Mouse (Mus musculus): Measurements from ENCODE around the gene Hpd.

The Hpd gene

DNA sequence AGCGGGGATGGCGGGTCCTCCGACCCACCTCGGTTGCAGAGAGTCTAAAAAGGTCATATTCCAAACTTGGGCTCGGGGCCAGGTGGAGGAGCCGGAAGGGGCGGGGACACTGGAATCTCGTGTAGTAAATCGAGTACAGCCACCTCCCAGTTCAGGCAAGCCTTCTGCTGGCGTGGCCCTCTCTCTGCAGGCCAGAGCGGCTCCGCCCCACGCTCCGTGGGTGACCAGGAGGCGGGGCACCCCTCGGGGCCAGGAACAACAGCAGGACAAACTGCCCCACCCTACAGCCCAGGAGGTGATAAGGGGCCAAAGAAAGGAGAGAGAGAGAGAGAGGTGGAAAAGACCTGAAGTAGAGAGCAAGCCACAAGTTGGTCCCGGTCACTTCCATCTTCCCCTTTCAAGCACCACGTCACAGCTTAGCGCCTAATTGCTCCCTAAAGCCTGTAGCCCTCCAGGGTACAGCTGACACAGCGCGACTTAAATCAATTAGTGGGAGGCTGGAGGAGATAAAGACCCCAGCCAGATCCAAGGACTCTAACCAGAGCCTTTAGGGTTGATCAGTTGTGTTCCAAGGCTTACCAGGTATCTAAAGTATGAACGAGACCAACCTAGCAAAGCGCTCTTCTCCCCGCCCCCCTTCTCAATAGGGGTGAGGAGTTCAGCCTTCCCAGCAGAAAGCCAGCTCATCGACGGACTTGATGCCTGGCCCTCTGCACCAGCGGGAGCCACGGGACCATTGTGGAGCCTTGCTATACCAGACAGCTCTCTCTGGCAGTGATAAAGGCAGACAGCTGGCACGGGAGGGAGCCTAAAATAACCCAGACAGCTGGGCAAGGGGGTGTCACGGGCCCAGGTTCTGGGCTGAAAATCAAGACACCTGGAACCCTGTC lies 46.8 kb downstream of the Hpd start:
- no peak for DNase-seq (ENCODE audit: low spot score)

DNA sequence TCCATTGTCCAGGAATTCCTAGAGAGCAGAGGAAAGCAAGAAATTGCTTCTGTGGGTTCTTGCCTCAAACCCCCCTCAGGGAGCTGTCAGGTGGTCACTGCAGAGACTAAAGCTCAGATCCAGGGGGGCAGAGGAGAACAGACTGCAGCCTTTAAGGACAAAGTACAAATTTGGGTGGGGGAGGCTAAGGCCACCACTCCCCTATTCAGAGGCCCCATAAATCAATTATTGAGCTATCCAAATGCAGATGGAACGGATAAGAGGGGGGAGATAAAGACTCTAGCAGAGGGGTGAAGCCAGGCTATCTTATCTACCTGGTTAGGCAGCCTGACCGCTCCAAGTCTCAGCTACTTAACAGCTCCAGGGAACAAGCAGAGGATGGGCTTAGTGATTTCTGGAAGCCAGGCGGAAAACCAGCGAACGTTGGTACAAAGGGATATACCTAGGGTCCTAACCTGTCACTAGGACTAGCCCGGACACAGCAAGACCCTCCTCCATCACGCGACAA lies 47.6 kb downstream of the Hpd start:
- no peak for DNase-seq (ENCODE audit: low spot score)

DNA sequence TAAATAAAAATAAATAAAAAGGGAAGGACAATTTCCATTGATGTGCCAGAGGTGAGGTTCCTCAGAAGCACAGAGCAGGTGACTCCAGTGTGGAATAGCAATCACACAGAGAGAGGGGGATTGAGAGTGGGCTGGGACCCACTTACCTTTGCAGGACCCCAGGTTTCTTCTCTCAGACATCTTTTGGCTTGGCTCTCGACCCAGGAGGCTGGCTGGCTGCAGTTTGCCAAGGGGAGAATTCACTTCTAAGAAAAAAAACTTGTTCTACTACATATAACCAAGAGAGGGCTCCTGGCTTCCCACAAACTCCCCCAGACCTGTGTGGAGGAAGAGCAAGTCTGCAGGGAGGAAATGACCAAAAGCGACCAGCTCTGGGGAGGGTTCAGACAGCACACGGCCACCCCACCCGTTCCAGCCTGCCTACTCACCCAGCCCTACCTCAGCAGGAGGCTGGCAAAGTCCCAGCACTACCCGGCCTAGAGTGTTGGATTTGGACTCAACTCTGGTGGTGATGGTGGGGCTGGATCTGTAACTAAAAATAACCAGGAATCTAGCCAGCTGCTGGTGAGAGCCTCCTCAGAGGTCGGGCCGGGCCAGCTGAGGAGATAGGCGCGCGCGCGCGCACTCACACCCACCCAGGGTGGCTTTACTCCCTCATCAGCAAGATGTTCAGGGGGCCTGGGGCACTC lies 48.2 kb downstream of the Hpd start:
- DNase-seq (ENCODE audit: low spot score) = no peak

DNA sequence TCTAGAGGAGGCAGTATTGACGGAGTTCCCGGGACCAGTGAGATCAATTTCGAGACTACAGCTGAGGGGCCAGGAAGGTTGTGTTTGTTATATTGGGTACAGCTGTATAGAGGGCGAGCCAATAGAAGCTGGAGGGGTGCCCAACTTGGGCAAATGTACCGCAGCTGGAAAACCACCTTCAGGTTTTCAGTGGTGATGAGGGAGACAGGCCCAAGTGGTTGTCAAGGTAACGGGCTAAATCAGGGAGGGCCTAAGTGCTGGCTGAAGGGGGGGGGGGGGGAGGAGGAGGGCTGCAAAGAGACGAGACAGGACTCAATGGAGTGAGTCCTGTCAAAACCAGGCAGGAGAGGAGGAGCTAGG lies 48.8 kb downstream of the Hpd start:
- DNase-seq (ENCODE audit: low spot score) = no peak

DNA sequence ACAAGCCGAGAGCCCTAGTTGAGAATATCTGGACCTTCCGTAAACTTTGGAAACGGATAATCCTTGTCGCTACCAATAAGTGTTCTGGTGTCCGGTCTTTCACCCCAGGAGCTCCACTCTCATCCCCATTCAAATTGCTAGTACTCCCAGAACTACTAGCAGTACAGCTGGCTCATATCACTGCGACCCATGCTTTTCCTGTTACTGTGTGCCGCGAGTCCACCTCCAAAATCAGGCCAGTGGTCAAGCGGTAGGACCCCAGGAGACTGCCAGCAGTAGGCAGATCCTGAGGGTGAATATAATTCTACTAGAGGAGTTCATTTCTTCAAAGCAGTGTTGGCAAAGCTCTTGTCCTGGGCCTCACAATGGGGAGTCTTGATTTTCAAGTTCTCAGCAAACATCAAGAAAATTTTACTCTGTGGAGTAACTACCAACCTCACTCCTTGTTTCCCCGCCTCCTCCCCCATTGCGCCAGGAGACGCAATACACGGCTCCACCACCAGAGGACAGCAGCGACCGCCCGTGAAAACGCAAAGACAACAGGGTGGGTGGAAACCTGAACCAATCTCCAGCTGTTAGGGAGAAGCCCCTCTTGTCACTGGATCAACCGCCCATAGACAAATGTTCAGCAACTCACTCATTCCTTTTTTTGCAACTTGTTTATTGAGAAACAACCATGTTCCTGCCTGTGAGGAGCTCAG lies 49.3 kb downstream of the Hpd start:
- peak; percentile 67 for DNase-seq (ENCODE audit: low spot score)

DNA sequence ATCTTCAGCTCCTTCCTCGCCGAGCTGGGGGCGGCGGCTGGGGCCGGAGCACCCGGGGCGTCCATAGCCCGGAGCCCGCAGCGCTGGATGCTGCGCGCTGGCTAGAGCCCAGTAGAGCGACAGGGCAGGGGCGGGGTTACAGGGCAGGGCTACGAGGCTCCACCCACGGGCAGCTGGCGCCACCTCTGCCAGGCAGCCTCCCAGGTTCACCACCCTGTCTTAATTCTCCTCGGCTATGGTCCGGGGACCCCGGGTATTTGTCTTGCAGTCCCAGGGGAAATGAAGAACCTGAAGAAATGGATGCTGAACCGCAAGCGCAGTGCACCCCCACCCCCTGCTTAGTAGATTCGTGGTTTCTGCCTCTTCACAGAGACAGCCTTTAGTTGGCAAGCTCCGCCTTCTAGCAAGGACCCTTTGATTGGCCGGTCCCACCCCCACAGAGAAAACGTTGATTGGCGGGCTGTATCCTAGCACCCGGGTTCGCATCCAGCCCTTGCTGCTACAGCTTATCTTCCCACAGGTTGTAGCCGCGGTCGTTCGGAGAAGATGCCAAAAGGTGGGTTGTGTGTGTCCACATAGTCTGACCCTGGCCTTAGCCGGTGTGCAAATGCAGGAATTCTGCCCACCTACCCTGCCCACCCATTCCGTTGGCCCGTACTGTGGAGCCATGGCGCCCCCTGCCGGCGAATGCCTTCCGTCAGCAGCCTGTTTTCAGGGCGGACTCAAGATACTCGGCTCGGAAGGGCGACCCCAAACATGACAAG lies 50.0 kb downstream of the Hpd start, which contains the start of gene Rhof:
TSS of gene Rhof (minus strand) at position 385 of the 764 bp plus-strand sequence.
- DNase-seq (ENCODE audit: low spot score) = no peak

DNA sequence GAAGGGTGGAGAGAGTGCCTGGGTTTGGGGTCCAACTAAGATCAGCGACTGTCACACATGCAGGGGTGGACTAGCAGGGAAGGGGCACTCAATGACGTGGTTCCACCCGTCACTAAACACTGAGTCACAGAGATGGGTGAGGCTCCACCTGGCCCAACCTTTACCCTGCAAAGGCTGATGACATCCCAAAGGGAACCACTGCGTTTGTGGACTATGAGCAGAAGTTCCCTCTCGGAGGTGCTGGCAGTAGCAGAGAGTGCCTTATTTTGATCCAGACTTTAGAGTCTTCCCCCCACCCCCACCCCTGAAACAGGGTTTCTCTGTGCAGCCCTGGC lies 51.7 kb downstream of the Hpd start:
- no peak for DNase-seq (ENCODE audit: low spot score)

DNA sequence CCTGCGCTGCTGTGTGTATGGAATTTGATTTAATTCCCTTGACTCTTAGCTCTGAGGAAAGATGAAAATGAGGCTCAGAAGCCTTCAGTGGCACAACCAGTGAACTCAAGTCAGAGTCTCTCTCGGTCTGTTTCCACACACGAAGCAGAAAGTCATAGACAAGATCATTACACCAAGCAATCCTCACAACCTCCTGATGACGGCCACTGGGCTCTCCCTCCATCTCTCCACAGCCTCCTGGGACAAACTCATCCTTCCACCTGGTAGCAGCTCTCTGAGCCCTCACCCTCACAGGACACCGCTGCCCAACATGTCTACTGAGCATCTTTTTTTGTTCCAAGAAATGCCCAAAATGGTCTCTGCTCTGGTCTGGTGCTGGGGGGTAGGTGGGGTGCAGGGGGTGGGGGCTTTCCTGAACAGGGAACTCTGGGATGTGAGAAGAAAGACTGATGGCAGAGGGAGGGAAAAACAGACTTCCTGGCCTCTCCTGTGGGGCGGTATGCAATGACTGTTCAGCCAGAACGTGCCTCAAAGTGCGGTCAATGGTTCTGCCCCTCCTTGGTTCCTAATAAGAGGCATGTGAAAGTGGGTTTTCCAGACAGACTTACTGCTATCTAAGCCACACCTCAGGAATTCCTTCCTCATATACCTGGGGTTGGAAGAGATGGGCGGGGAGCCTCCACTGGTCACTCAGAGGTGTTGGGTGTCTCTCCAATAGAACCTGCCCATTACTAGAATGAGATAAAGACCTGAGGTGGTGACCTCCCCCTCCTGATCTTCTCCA lies 52.3 kb downstream of the Hpd start:
- no peak for DNase-seq (ENCODE audit: low spot score)

DNA sequence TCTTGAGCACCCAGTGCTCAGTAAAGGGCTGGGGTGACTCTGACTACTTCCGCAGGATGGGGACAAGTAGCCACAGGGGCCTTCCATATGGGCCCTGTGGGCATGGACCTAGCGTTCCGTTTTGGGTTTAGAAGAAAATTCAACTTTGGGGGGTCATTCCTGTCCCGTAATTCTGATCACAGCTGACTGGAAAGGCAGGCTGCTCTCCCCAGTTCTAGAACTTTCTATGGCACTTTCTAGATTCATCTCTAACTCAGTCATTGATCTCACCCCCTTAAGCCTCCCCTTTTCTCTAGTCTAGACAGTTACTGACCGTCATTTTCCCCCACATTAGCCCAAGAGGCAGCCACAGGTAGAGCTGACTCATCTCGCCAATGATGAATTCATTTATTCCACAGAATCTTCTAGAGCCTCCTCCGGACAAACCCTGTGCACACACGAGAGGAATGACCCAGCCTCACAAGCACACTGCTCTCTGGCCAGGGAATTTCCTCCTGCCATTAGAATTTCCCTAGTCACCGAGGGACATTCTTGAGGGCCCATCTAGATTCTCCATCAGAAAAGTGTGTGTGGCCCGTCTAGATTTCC lies 53.3 kb downstream of the Hpd start:
- no peak for DNase-seq (ENCODE audit: low spot score)

DNA sequence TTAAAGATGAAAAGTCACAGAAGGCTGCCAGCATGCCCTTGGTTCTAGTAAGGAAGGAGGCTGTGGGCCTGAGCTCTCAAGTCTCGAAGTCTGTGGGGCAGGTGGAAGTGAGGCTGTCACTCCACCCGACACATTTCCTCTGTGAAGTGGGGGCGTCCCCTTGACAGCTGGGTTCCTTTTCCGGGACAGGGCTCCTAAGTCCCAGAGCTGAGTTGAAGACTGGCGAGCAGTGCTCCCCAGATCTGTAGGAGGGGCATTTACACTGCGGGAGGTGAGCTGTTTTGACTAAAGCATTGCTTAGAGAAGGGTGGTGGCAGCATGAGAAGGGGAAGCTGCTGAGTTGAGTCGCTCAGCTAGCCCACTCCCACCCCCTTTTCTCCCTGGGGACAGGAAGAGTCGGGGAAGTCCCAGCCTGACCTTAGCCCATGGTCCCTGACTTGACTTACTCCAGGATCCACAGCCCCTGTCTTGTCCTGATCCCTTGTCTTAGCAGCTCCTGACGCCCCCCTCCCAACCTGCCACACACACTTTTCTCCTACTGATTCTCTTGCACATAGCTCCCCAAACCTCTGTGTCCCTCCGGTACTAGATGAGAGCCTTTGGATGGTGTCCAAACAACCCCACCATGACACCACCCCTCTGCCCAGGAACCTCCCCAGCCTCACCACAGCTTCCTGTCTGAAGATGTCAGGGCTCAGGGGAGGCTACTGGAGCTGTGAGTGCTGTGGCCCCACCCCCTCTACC lies 53.9 kb downstream of the Hpd start:
- no peak for DNase-seq (ENCODE audit: low spot score)

DNA sequence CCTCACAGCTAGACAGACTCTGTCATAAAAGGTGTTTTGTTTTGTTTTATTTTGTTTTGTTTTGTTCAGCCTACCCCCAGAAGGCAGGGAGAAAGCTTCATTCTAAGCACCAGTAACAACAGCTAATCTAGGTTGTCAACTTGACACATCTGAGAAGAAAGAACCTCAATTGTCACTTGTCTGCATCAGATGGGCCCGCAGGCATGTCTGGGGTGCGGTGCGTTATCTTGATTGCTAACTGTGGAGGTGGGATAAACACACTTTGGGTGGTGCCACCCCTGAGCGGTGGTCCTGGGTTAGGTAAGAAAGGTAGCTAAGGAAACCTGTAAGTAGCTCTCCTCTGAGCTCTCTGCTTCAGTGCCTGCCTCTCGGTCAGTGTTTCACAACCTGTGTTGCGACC lies 55.5 kb downstream of the Hpd start:
- DNase-seq (ENCODE audit: low spot score) = no peak

DNA sequence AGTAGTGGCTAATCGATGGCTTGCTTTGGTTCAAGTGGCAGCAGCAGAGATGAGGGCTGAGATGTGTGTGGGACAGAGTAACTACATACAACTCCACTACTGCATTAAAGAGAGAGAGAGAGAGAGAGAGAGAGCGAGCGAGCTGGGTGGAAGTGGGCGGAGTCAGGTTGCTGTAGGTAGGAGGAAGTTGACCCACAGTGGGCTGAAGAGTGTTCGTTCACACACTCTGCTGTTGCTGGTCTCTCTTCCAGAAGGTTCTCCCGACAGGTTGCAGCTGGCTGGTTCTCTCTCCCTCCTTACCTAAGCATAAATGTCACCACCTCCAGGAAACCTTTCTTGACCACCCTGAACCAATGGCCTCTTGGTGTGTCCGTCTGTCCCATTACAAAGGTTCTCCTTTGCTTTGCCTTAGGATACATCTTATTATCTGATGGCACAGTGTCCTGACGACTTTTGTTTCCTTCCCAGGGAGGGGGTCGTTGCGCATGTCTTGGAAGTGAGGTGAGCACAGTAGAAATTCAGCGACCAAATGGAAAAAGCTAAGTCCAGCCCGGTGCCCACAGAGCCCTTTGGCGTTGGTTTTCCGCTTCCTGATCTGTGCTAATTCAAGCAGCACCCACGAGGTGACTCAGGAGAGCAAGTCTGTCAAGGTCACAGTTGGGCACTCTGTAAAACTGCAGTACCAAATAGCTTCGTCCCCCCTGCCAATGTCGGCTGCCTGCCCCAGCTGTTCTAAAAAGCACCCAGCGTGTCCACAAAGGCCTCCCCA lies 56.7 kb downstream of the Hpd start:
- DNase-seq (ENCODE audit: low spot score) = no peak

DNA sequence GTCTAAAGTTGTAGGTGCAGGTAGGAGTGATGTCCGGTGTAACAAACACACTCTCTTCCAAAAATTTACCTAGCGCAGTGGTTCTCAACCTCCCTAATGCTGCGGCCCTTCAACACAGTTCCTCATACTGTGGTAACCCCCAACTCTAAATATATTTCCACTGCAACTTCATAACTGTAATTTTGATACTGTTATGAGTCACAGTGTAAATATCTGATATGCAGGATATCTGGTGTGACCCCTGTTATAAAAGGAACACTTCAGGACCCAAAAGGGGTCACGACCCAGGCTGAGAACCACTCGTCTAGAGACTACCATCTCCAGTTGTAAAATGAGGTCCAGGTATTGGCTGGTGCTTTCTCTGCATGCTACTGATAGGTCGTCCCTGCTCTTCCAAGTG lies 57.4 kb downstream of the Hpd start:
- DNase-seq (ENCODE audit: low spot score) = no peak

DNA sequence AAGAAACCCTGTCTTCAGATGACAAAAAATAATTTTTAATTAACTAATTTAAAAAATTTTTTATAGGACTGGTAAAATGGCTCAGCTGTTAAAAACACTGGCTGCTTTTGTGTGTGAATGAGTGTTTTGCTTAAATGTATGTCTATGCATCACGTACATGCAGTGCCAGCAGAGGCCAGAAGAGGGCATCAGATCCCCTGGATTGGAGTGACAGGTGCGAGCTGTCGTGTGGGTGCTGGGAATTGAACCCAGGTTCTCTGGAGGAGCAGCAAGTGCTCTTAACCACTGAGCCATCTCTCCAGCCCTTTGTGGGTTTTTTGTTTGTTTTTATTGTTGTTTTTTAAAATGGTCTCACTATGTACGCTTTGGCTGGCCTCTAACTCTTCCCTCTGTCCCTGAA lies 60.3 kb downstream of the Hpd start:
- no peak for DNase-seq (ENCODE audit: low spot score)

All from urinary bladder, postnatal 10 days (tissue).